Mouse (Mus musculus) embryonic facial prominence, embryonic 14.5 days (tissue): ENCODE measurements at regions not wholly inside any gene's neighbourhood (a gene's known extent, or its start where the extent isn't known, plus 50 kb on each side); places are given as distances from the start of the nearest gene placed in this dataset.

Source experiments
- ATAC-seq: fragments of 200-750 bp; cut with Nextera tagmentation; 2 replicates; pipeline ENCODE4 v1.8.0; 2017; ENCODE audit warnings: low read depth, moderate number of reproducible peaks, moderate TSS enrichment
- DNase-seq: peaks from one replicate; pipeline ENCODE4 v3.0.0-alpha.2; 2015; ENCODE audit warnings: low spot score
- H3K27ac ChIP-seq: fragments of 300-500 bp; sonication (generic); replicated peaks from 2 replicates; pipeline ENCODE4 v1.5.1; 2014; ENCODE audit warnings: low read depth, mild to moderate bottlenecking, low read length, moderate library complexity
- H3K27me3 ChIP-seq: fragments of 300-500 bp; sonication (generic); replicated peaks from 2 replicates; pipeline ENCODE4 v1.6.1; 2014; ENCODE audit warnings: low read length; ENCODE audit not compliant: control insufficient read depth, insufficient read depth
- H3K36me3 ChIP-seq: fragments of 300-500 bp; sonication (generic); 2 replicates; pipeline ENCODE4 v1.6.1; 2014; ENCODE audit warnings: low read length, mixed read lengths; ENCODE audit not compliant: control insufficient read depth, insufficient read depth
- H3K4me1 ChIP-seq: fragments of 300-500 bp; sonication (generic); 2 replicates; pipeline ENCODE4 v1.6.1; 2014; ENCODE audit warnings: antibody characterized with exemption, low read length; ENCODE audit not compliant: control insufficient read depth, insufficient read depth
- H3K4me2 ChIP-seq: fragments of 300-500 bp; sonication (generic); 2 replicates; pipeline ENCODE4 v1.6.1; 2014; ENCODE audit warnings: low read depth, mild to moderate bottlenecking, low read length, moderate library complexity, mixed read lengths
- H3K4me3 ChIP-seq: fragments of 300-500 bp; sonication (generic); 2 replicates; pipeline ENCODE4 v1.5.1; 2014; ENCODE audit warnings: low read depth, mild to moderate bottlenecking, low read length
- H3K9ac ChIP-seq: fragments of 300-500 bp; sonication (generic); 2 replicates; pipeline ENCODE4 v1.6.1; 2014; ENCODE audit warnings: low read depth, mild to moderate bottlenecking, low read length, moderate library complexity, mixed read lengths
- H3K9me3 ChIP-seq: fragments of 300-500 bp; sonication (generic); 2 replicates; pipeline ENCODE4 v1.6.1; 2016; ENCODE audit warnings: low read length; ENCODE audit not compliant: control insufficient read depth
- WGBS: fragments of 180-500 bp; shearing (Covaris S2); extraction: QIAGEN DNeasy Blood & Tissue Kit; methylation state at CpG from one replicate; pipeline ENCODE4 v1.1.7; 2014; 5-methylcytosine and 5-hydroxymethylcytosine counted together

DNA sequence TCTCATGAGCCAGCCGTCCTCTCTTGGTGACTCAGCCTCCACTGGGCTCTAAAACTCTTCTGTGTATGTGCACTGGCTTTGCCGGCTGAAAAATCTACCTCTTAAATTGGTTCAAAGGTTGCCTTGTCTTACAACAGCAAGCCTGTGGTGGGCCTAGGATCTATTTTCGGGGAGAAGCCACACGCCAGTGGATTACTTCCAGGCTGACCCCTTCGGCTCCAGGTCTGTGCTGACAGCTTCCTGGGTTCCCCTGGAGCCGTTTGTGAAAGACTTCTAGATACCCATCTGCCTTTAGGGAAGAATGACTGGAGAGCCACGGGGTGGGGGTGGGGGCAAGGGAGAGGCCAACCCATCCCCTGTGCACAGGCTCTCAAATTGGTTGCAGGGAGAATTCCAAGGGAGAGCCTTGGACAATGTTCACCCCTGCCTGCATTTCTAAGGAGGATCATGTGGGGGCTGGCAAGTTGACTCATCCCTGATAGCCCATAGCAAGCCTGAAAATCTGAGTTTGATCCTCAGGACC, 90.3 kb downstream of the Smim20 start:
- 39% methylated on average over 6 of the region's 7 CpGs for WGBS
- DNase-seq = no peak
- H3K9me3 ChIP-seq = no peaks in the 10 kb centered on the region
- H3K9ac ChIP-seq = no peak overlapping the region
- H3K36me3 ChIP-seq = no peaks in the 10 kb centered on the region
- no peak for ATAC-seq
- H3K4me3 ChIP-seq = no peak overlapping the region
- H3K4me1 ChIP-seq = no peaks in the 10 kb centered on the region
- H3K27me3 ChIP-seq = no peaks in the 10 kb centered on the region
- no peak overlapping the region for H3K4me2 ChIP-seq
- H3K27ac ChIP-seq = no peak overlapping the region

GRCm38 (mm10) chr5:53358181-53358580, 91.3 kb downstream of the Smim20 start:
- H3K9ac ChIP-seq = no peak overlapping the region
- ATAC-seq = no peak
- H3K27me3 ChIP-seq = no peaks in the 10 kb centered on the region
- 46% methylated on average over 4 of the region's 4 CpGs for WGBS
- no peak for DNase-seq
- H3K4me3 ChIP-seq = no peak overlapping the region
- no peaks in the 10 kb centered on the region for H3K9me3 ChIP-seq
- H3K4me1 ChIP-seq = no peaks in the 10 kb centered on the region
- no peak overlapping the region for H3K27ac ChIP-seq
- no peak overlapping the region for H3K4me2 ChIP-seq
- no peaks in the 10 kb centered on the region for H3K36me3 ChIP-seq

DNA sequence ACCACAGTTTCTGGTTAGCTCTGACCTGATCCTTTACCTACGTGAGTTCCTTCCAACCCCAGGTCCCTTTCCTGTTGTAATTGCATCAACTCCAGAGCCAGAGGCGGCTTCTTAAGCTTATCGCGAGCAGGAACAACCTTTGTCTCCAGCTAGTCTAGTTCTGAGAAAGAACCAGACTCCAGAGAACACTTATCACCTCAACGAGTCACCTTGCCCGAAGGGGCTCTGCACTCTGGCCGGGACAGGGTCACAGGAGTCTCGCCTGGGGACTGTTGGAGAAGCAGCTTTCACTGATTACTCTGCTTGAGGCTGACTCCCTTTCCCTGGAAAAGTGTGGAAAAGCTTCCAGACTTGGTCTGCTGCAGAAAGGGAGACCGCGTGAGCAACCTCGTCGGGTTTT, 93.0 kb downstream of the Smim20 start:
- no peaks in the 10 kb centered on the region for H3K36me3 ChIP-seq

DNA sequence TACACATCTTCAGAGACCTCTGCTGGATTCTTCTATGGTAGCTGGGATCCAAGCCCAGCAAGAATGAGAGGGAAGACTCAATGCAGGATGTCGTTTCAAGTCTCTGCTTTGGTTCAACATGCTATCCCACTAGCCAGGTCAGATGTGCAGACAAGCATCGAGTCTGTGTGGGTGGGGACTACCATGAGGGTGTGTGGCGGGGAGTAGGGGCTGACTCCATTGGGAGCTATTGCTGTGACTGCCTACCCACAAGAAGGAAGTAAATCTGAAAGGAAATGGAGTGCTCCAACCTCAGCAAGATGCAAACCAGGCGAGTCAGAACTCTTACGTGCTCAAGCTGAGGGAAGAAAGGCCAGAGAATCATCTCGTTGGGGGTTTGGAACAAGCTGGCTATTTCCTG, 94.4 kb downstream of the Smim20 start:
- H3K27ac ChIP-seq = no peak overlapping the region
- no peak overlapping the region for H3K9ac ChIP-seq
- no peak overlapping the region for H3K4me3 ChIP-seq
- WGBS = 83% methylated on average over 6 of the region's 6 CpGs
- no peaks in the 10 kb centered on the region for H3K9me3 ChIP-seq
- DNase-seq (no peak), ATAC-seq (no peak)
- no peaks in the 10 kb centered on the region for H3K27me3 ChIP-seq
- 0 out of 2 replicates have a peak, but pooled peaks cover 6% of the 10 kb centered on the region for H3K4me1 ChIP-seq
- H3K36me3 ChIP-seq = no peaks in the 10 kb centered on the region
- H3K4me2 ChIP-seq = no peak overlapping the region

More for the DNA sequence above, 93.0 kb downstream of the Smim20 start:
- WGBS = 85% methylated on average over 12 of the region's 12 CpGs
- Histone ChIP-seq H3K4me3 (no peak overlapping the region), H3K27ac (no peak overlapping the region), H3K4me2 (no peak overlapping the region), H3K9me3 (no peaks in the 10 kb centered on the region), H3K9ac (no peak overlapping the region), H3K4me1 (0 out of 2 replicates have a peak, but pooled peaks cover 4% of the 10 kb centered on the region), H3K27me3 (no peaks in the 10 kb centered on the region)
- no peak for ATAC-seq
- no peak for DNase-seq

GRCm38 (mm10) chr5:53363898-53364297, 97.0 kb downstream of the Smim20 start:
- H3K4me3 ChIP-seq = no peak overlapping the region
- H3K9me3 ChIP-seq = 0 out of 2 replicates have a peak, but pooled peaks cover 4% of the 10 kb centered on the region
- no peaks in the 10 kb centered on the region for H3K27me3 ChIP-seq
- H3K36me3 ChIP-seq = no peaks in the 10 kb centered on the region
- DNase-seq (peak; percentile 63), ATAC-seq (no peak)
- H3K4me2 ChIP-seq = no peak overlapping the region
- WGBS = 65% methylated on average over 8 of the region's 8 CpGs
- peak overlapping the region; percentile 36; the same call in 1 of the 2 replicates for H3K27ac ChIP-seq
- no peak overlapping the region for H3K9ac ChIP-seq
- H3K4me1 ChIP-seq = peaks cover 12% of the 10 kb centered on the region; the same call in 1 of the 2 replicates

- H3K4me1 ChIP-seq = peaks cover 12% of the 10 kb centered on the region; the same call in 1 of the 2 replicates
- H3K9ac ChIP-seq = no peak overlapping the region
- DNase-seq (peak; percentile 54), ATAC-seq (peak; percentile 73)
- no peaks in the 10 kb centered on the region for H3K27me3 ChIP-seq
- H3K36me3 ChIP-seq = no peaks in the 10 kb centered on the region
- H3K9me3 ChIP-seq = 0 out of 2 replicates have a peak, but pooled peaks cover 4% of the 10 kb centered on the region
- no peak overlapping the region for H3K4me3 ChIP-seq
- H3K27ac ChIP-seq = peak overlapping the region; percentile 21; the same call in 1 of the 2 replicates
- no peak overlapping the region for H3K4me2 ChIP-seq
- 61% methylated on average over 6 of the region's 6 CpGs for WGBS
These were observed 98.9 kb upstream of the Rbpj start for GRCm38 (mm10) chr5:53366882-53367561.

- Histone ChIP-seq H3K4me3 (no peak overlapping the region), H3K9ac (no peak overlapping the region), H3K36me3 (no peaks in the 10 kb centered on the region), H3K4me1 (peaks cover 8% of the 10 kb centered on the region; the same call in 1 of the 2 replicates), H3K9me3 (0 out of 2 replicates have a peak, but pooled peaks cover 4% of the 10 kb centered on the region), H3K27me3 (no peaks in the 10 kb centered on the region), H3K27ac (no peak overlapping the region), H3K4me2 (no peak overlapping the region)
- DNase-seq (no peak), ATAC-seq (no peak)
- WGBS = 86% methylated on average over 7 of the region's 7 CpGs
These were observed 95.7 kb upstream of the Rbpj start for GRCm38 (mm10) chr5:53370272-53370671.

- H3K4me3 ChIP-seq = no peak overlapping the region
- ATAC-seq (0 out of 2 replicates have a peak, but pooled peaks have one; percentile 22), DNase-seq (peak; percentile 56)
- H3K4me1 ChIP-seq = peaks cover 6% of the 10 kb centered on the region; the same call in 1 of the 2 replicates
- H3K4me2 ChIP-seq = no peak overlapping the region
- no peak overlapping the region for H3K27ac ChIP-seq
- H3K36me3 ChIP-seq = no peaks in the 10 kb centered on the region
- WGBS = 74% methylated on average over 3 of the region's 3 CpGs
- no peak overlapping the region for H3K9ac ChIP-seq
- no peaks in the 10 kb centered on the region for H3K27me3 ChIP-seq
- 0 out of 2 replicates have a peak, but pooled peaks cover 4% of the 10 kb centered on the region for H3K9me3 ChIP-seq
These were observed 94.3 kb upstream of the Rbpj start for GRCm38 (mm10) chr5:53371638-53372037.
